Mouse (Mus musculus) heart, adult 2 months (tissue): ENCODE data around the gene Nt5dc2.

Experiments
- CTCF ChIP-seq: fragments of 200-600 bp; IDR thresholded peaks from 2 replicates; pipeline ENCODE4 v1.8.1; 2022; ENCODE audit warnings: antibody characterized with exemption, mild to moderate bottlenecking, moderate library complexity
- EP300 ChIP-seq: fragments of 200-500 bp; IDR thresholded peaks from 2 replicates; pipeline ENCODE4 v1.6.1; 2011; ENCODE audit warnings: low read depth, low read length, control low read depth; ENCODE audit not compliant: insufficient read depth
- POLR2A ChIP-seq: fragments of 200-500 bp; IDR thresholded peaks from 2 replicates; pipeline ENCODE4 v1.6.1; 2011; ENCODE audit warnings: mild to moderate bottlenecking, low read depth, low read length, control low read depth; ENCODE audit not compliant: insufficient read depth

- no peak for TF ChIP-seq POLR2A
- no peak for TF ChIP-seq CTCF
- no peak for TF ChIP-seq EP300
Observed at GRCm38 (mm10) chr14:31129326-31130235, 1.3 kb upstream of the Nt5dc2 start.
